Mouse (Mus musculus) lung, embryonic 14.5 days (tissue): ENCODE data around the gene Snd1. TPM values are rescaled to one million over a fixed set of nuclear protein-coding genes. Genes with fewer than 3 reads are reported as not detected.
A peak's percentile ranks its signal among the peaks of the same experiment; 100 is the strongest.

ENCODE experiments used
- ATAC-seq: fragments of 200-750 bp; cut with Nextera tagmentation; 2 replicates; pipeline ENCODE4 v1.8.0; 2017; ENCODE audit warnings: mild to moderate bottlenecking, moderate TSS enrichment, moderate library complexity; ENCODE audit not compliant: insufficient read depth
- DNase-seq: peaks from one replicate; pipeline ENCODE4 v3.0.0-alpha.2; 2015
- H3K27ac ChIP-seq: fragments of 300-500 bp; sonication (generic); 2 replicates; pipeline ENCODE4 v1.5.1; 2014; ENCODE audit warnings: low read depth, mild to moderate bottlenecking, moderate library complexity
- H3K27me3 ChIP-seq: fragments of 300-500 bp; sonication (generic); 2 replicates; pipeline ENCODE4 v1.6.1; 2014; ENCODE audit warnings: low read length, control low read depth; ENCODE audit not compliant: insufficient read depth
- H3K36me3 ChIP-seq: fragments of 300-500 bp; sonication (generic); 2 replicates; pipeline ENCODE4 v1.6.1; 2014; ENCODE audit warnings: control low read depth; ENCODE audit not compliant: insufficient read depth
- H3K4me1 ChIP-seq: fragments of 300-500 bp; sonication (generic); 2 replicates; pipeline ENCODE4 v1.6.1; 2014; ENCODE audit warnings: antibody characterized with exemption, control low read depth; ENCODE audit not compliant: insufficient read depth
- H3K4me2 ChIP-seq: fragments of 300-500 bp; sonication (generic); 2 replicates; pipeline ENCODE4 v1.6.1; 2014; ENCODE audit warnings: mild to moderate bottlenecking
- H3K4me3 ChIP-seq: fragments of 300-500 bp; sonication (generic); 2 replicates; pipeline ENCODE4 v1.5.1; 2014; ENCODE audit warnings: low read depth, low read length
- H3K9ac ChIP-seq: fragments of 300-500 bp; sonication (generic); 2 replicates; pipeline ENCODE4 v1.6.1; 2014
- H3K9me3 ChIP-seq: fragments of 300-500 bp; sonication (generic); 2 replicates; pipeline ENCODE4 v1.6.1; 2016; ENCODE audit warnings: low read depth, low read length, control low read depth
- CTCF ChIP-seq: IDR thresholded peaks from 2 replicates; pipeline ENCODE4 v1.5.1; 2016; ENCODE audit warnings: antibody characterized with exemption, low read depth
- WGBS: fragments of 180-500 bp; shearing (Covaris S2); extraction: QIAGEN DNeasy Blood & Tissue Kit; methylation state at CpG from one replicate; pipeline ENCODE4 v1.1.7; 2014; 5-methylcytosine and 5-hydroxymethylcytosine counted together
- polyA plus RNA-seq: library from polyadenylated mRNA; unstranded; fragments of >200 nt; fragmentation: Nextera tagmentation; extraction: Ambion mirVana; gene quantifications from 2 replicates; pipeline ENCODE4 v1.2.1, GENCODE M21; 2014

The Snd1 gene
- polyA plus RNA-seq, 1 experiment from 2014 or later: 145 TPM

DNA sequence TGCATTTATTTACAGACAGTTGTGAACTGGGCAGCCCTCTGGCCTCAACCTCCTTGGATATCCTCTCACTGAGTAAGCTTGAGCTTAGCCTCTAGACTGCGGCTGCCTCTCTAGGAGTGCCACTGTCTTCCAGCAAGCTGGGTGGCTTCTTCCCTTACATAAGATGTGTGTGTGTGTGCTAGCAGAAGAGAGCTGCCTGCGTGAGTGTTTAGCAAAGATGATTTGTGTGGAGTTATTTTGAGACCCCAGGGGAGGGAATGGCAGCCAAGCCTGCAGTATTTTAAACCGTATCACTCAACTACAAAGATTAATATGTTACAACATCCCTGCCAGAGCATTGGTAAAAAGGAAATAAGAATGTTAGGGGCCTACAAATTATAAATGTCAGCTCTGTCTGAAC, 306.8 kb downstream of the Snd1 start:
- Histone ChIP-seq H3K36me3 (no peaks in the 10 kb centered on the region), H3K9me3 (no peaks in the 10 kb centered on the region), H3K4me2 (no peak overlapping the region), H3K27ac (no peak overlapping the region), H3K4me3 (no peak overlapping the region), H3K27me3 (no peaks in the 10 kb centered on the region), H3K9ac (no peak overlapping the region), H3K4me1 (no peaks in the 10 kb centered on the region)
- ATAC-seq (peak; percentile 41; the same call in 1 of the 2 replicates), DNase-seq (peak; percentile 50)
- no peak for TF ChIP-seq CTCF
- 36% methylated on average over 3 of the region's 3 CpGs for WGBS

DNA sequence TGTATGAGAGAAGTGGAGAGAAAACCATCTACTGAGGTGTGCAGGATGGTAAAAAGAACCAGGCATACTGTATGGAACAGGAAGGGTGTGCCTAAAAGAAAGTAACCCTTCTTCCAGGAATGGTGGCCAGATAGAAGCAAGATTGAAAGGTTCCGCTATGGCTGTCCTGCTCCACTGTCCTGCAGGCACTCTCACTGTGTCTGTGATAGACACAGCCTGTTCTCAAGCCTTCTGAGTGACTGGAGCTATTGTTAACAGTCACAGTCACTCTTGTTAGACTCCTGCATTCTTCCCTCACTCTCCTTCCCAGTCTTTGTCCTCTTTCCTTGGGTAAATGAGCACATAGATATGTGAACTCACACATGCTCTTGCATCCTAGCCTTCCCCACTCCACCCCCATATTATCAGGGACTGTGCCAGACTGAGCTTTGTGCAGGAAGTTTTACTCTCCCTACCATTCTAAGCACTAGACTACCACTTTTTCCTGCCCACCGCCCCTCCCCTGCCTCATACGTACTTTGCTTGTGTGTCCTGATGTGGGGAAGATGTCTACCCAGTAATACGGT, 308.2 kb downstream of the Snd1 start:
- WGBS: 84% methylated on average over 4 of the region's 4 CpGs
- Histone ChIP-seq H3K27me3 (no peaks in the 10 kb centered on the region), H3K9me3 (no peaks in the 10 kb centered on the region), H3K27ac (no peak overlapping the region), H3K4me1 (no peaks in the 10 kb centered on the region), H3K9ac (no peak overlapping the region), H3K4me3 (no peak overlapping the region), H3K4me2 (no peak overlapping the region), H3K36me3 (no peaks in the 10 kb centered on the region)
- DNase-seq (no peak), ATAC-seq (no peak)
- no peak for TF ChIP-seq CTCF

DNA sequence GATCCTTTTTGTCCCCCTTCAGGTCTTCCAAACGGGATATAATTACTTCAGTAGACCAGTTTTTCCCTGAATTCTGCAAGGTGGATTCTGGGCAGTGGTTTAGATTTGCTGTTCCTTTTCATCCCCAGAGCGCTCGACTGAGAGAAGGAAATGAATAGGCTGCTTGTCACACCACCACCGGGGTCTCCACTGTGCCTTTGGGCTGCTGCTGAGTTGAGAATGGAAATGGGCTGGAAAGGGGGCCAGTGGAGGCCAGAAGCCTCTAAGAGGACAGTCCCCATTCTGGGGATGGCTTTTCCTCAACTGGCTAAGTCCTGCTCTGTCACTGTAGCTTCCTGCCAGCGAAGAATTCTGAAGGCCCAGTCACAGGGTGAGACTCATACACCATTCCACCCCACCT, 309.0 kb downstream of the Snd1 start:
- Histone ChIP-seq H3K36me3 (no peaks in the 10 kb centered on the region), H3K27me3 (no peaks in the 10 kb centered on the region), H3K4me1 (no peaks in the 10 kb centered on the region), H3K4me3 (no peak overlapping the region), H3K9ac (no peak overlapping the region), H3K27ac (no peak overlapping the region), H3K4me2 (no peak overlapping the region), H3K9me3 (no peaks in the 10 kb centered on the region)
- no peak for DNase-seq
- TF ChIP-seq CTCF: no peak
- WGBS: 81% methylated on average over 5 of the region's 5 CpGs
- no peak for ATAC-seq

DNA sequence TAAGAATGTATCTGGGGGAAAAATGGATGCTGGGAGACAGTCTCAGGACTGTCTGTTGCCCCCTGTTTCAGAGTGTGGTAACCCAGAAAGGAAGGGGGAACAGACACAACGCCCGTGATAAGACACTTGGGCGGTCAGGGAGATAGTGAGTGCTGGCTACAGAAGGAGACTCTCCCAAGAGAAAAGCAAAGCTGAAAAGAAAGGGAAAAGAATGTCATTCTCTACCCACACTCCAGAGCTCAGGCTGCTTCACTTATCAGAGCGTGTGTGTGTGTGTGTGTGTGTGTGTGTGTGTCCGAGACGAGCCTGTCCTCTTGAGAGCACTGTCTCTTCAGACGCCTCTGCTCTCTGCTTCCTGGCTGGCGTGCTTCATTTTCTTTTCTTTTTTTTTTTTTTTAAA, 310.8 kb downstream of the Snd1 start:
- ATAC-seq: no peak
- Histone ChIP-seq H3K27me3 (no peaks in the 10 kb centered on the region), H3K4me2 (no peak overlapping the region), H3K36me3 (no peaks in the 10 kb centered on the region), H3K27ac (no peak overlapping the region), H3K4me3 (no peak overlapping the region), H3K4me1 (no peaks in the 10 kb centered on the region), H3K9me3 (no peaks in the 10 kb centered on the region), H3K9ac (no peak overlapping the region)
- TF ChIP-seq CTCF: no peak
- WGBS: 57% methylated on average over 8 of the region's 8 CpGs
- peak; percentile 26 for DNase-seq

DNA sequence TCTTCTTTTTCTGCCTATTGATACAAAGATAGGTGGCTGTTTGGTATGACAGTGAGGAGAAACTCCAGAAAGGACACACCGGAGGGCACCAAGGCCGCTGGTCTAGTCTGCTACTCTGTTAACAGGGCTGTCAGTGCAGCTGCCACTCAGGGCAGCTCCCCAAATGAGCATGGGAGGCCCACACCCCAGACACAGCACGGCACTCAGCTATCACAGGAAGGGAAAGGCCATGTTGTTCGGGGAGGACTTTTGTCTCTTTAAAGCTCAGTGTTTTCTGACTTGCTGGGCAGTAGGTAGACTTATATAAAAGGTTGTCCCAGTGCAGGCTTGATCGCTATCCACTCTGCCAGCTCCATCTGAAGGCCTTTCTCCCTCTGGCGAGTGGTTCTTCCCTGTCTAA, 312.2 kb downstream of the Snd1 start:
- Histone ChIP-seq H3K27ac (no peak overlapping the region), H3K9me3 (no peaks in the 10 kb centered on the region), H3K27me3 (no peaks in the 10 kb centered on the region), H3K4me2 (no peak overlapping the region), H3K4me3 (no peak overlapping the region), H3K36me3 (no peaks in the 10 kb centered on the region), H3K9ac (no peak overlapping the region), H3K4me1 (no peaks in the 10 kb centered on the region)
- WGBS: 74% methylated on average over 6 of the region's 6 CpGs
- ATAC-seq (no peak), DNase-seq (no peak)
- no peak for TF ChIP-seq CTCF

DNA sequence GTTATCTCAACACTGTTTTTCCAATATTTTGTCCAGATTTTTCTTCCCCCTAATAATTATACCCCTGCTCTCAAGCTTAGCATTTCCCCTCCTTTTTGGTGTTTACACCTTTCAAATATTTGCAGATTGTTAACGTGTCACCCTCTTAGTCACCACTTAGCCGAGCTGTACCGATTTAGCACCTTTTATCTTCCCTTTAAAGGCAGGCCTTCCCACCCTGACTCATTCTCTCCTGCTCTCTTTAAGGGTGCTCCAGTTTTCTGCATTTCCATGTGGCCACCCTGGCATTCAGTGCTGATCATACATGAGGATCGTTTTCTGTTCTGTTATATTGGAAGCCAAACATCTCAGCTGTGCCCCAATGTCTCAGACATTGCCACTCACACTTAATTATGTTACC, 314.7 kb downstream of the Snd1 start:
- no peak for TF ChIP-seq CTCF
- Histone ChIP-seq H3K4me1 (no peaks in the 10 kb centered on the region), H3K36me3 (no peaks in the 10 kb centered on the region), H3K27ac (no peak overlapping the region), H3K27me3 (no peaks in the 10 kb centered on the region), H3K4me2 (no peak overlapping the region), H3K9ac (no peak overlapping the region), H3K4me3 (no peak overlapping the region), H3K9me3 (no peaks in the 10 kb centered on the region)
- DNase-seq (no peak), ATAC-seq (no peak)
- 41% methylated on average over 4 of the region's 4 CpGs for WGBS

DNA sequence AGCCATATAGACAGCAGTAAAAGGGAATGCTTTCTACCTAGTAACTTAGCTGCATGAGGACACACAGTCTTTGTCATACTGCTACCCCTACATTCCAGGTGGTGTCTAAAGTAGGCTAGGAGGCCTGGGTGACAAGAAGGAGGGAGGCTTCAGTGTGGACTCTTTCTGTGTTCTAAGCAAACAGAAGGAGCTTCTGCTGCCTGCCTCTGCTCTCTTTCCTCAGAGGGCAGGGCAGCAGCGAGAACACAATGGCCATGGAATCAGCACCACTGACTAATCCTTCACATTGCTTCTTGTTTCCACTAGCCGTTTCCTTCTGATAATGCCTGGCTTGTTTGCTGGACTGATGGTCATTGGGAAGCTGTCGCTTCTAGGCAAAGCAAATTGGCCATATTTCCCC, 316.2 kb downstream of the Snd1 start:
- H3K36me3 ChIP-seq: peaks cover 4% of the 10 kb centered on the region; the same call in 1 of the 2 replicates
- H3K4me1 ChIP-seq: no peaks in the 10 kb centered on the region
- H3K27ac ChIP-seq: no peak overlapping the region
- H3K9ac ChIP-seq: no peak overlapping the region
- H3K4me3 ChIP-seq: no peak overlapping the region
- H3K9me3 ChIP-seq: no peaks in the 10 kb centered on the region
- 58% methylated on average over 3 of the region's 3 CpGs for WGBS
- DNase-seq (peak; percentile 25), ATAC-seq (no peak)
- H3K27me3 ChIP-seq: no peaks in the 10 kb centered on the region
- no peak overlapping the region for H3K4me2 ChIP-seq
- no peak for TF ChIP-seq CTCF

DNA sequence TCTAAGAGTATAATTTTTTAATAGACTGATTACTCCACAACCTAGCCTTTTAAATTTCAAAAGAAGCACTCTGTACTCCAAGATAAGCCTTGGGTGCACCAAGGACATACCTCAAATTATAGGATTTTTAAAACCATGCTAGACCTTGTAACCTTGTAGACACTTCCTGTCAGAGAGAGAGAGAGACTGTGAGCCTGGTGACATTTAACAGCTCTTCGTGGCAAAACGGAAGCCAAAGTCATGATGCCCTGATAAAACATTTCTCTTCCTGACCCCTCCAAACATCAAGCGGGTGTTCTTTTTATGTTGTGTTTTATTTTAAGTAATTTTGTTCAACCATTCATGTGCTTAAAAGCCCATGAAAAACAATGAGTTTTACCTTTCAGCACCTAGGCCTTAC, 316.9 kb downstream of the Snd1 start:
- DNase-seq (no peak), ATAC-seq (no peak)
- Histone ChIP-seq H3K9me3 (no peaks in the 10 kb centered on the region), H3K4me3 (no peak overlapping the region), H3K4me2 (no peak overlapping the region), H3K36me3 (peaks cover 11% of the 10 kb centered on the region; the same call in 1 of the 2 replicates), H3K9ac (no peak overlapping the region), H3K4me1 (no peaks in the 10 kb centered on the region), H3K27ac (no peak overlapping the region), H3K27me3 (no peaks in the 10 kb centered on the region)
- 75% methylated on average over 3 of the region's 3 CpGs for WGBS
- no peak for TF ChIP-seq CTCF
